Mouse (Mus musculus) thymus, postnatal 10 days (tissue): ENCODE data around the gene Arhgap1.

Source experiments
- DNase-seq, 2 experiments: peaks; one replicate each; pipeline ENCODE4 v3.0.0; 2021; ENCODE audit warnings: low spot score in 2 of 2

The Arhgap1 gene

GRCm38 (mm10) chr2:91695436-91696224, 46.0 kb downstream of the Arhgap1 start:
- no peak for DNase-seq

- DNase-seq, result no peak
These were observed 46.5 kb downstream of the Arhgap1 start for GRCm38 (mm10) chr2:91696225-91696590.

GRCm38 (mm10) chr2:91699225-91699624, 49.6 kb downstream of the Arhgap1 start:
- no peak for DNase-seq

- DNase-seq, result no peak
These were observed 51.7 kb downstream of the Arhgap1 start for GRCm38 (mm10) chr2:91701366-91701765.

- no peak for DNase-seq
These were observed 56.1 kb downstream of the Arhgap1 start for GRCm38 (mm10) chr2:91705736-91706135.

- no peak for DNase-seq
These were observed 56.8 kb downstream of the Arhgap1 start for GRCm38 (mm10) chr2:91706456-91706855.

GRCm38 (mm10) chr2:91708361-91708760, 58.7 kb downstream of the Arhgap1 start:
- DNase-seq, result no peak

GRCm38 (mm10) chr2:91710272-91711234, 60.9 kb downstream of the Arhgap1 start, which contains the start of the genes Atg13 and Harbi1:
TSS of gene Atg13 (minus strand) at chr2:91710576.
TSS of gene Harbi1 (plus strand) at chr2:91710852.
- DNase-seq, result peak; percentile 84 to 90

GRCm38 (mm10) chr2:91711256-91711925, 61.7 kb downstream of the Arhgap1 start:
- no peak for DNase-seq

- no peak for DNase-seq
These were observed 65.3 kb downstream of the Arhgap1 start for GRCm38 (mm10) chr2:91714921-91715320.

GRCm38 (mm10) chr2:91718276-91718675, 68.6 kb downstream of the Arhgap1 start:
- no peak for DNase-seq
